Mouse (Mus musculus) CD8-positive naive resting alpha-beta T cell, adult 2 months (primary cell): ENCODE data around the gene Gm10134.
A peak's percentile ranks its signal among the peaks of the same experiment; 100 is the strongest.

Experiments used
- DNase-seq, 2 experiments: peaks; one replicate each; pipeline ENCODE4 v3.0.0; 2022; ENCODE audit warnings: low read depth in 2 of 2, low spot score in 2 of 2

The Gm10134 gene

GRCm38 (mm10) chr2:28532938-28533771, 27.3 kb downstream of the Gm10134 start:
- DNase-seq: peak; percentile 67 to 76

GRCm38 (mm10) chr2:28533901-28534435, 28.1 kb downstream of the Gm10134 start:
- no peak for DNase-seq

- DNase-seq: no peak
Measured at GRCm38 (mm10) chr2:28534436-28535262, 28.8 kb downstream of the Gm10134 start.

- DNase-seq: no peak
Measured at GRCm38 (mm10) chr2:28535263-28535540, 29.3 kb downstream of the Gm10134 start.

- no peak for DNase-seq
Measured at GRCm38 (mm10) chr2:28535650-28536049, 29.8 kb downstream of the Gm10134 start.

GRCm38 (mm10) chr2:28536166-28536565, 30.3 kb downstream of the Gm10134 start:
- no peak for DNase-seq

GRCm38 (mm10) chr2:28536766-28537633, 31.1 kb downstream of the Gm10134 start:
- no peak for DNase-seq

- DNase-seq: no peak
Measured at GRCm38 (mm10) chr2:28537634-28537920, 31.7 kb downstream of the Gm10134 start.

- DNase-seq: no peak
Measured at GRCm38 (mm10) chr2:28537995-28538816, 32.3 kb downstream of the Gm10134 start.

- DNase-seq: no peak
Measured at GRCm38 (mm10) chr2:28538817-28539128, 32.9 kb downstream of the Gm10134 start.

GRCm38 (mm10) chr2:28539206-28539605, 33.3 kb downstream of the Gm10134 start:
- no peak for DNase-seq

- peak; percentile 50 to 58 for DNase-seq
Measured at GRCm38 (mm10) chr2:28539949-28540348, 34.1 kb downstream of the Gm10134 start.

- no peak for DNase-seq
Measured at GRCm38 (mm10) chr2:28540587-28541227, 34.8 kb downstream of the Gm10134 start.

GRCm38 (mm10) chr2:28543894-28544293, 38.0 kb downstream of the Gm10134 start:
- DNase-seq: no peak

- no peak for DNase-seq
Measured at GRCm38 (mm10) chr2:28545976-28546375, 40.1 kb downstream of the Gm10134 start.

GRCm38 (mm10) chr2:28546560-28546959, 40.7 kb downstream of the Gm10134 start:
- DNase-seq: no peak

GRCm38 (mm10) chr2:28547237-28548172, 41.6 kb downstream of the Gm10134 start:
- peak; percentile 87 to 90 for DNase-seq

- no peak for DNase-seq
Measured at GRCm38 (mm10) chr2:28549157-28549556, 43.3 kb downstream of the Gm10134 start.

- DNase-seq: no peak
Measured at GRCm38 (mm10) chr2:28552301-28552700, 46.4 kb downstream of the Gm10134 start.
